Mouse (Mus musculus): ENCODE measurements around the gene Chp2.
"Not testable (repeated sequence)": the region's sequence is repeated elsewhere in the genome, so short reads cannot be mapped to it uniquely, and the experiment has no call there.

GRCm38 (mm10) chr7:122242744-122243143 lies 23.4 kb downstream of the Chp2 start:
- TF ChIP-seq CTCF (IDR thresholded peaks at IDR 0.05; ENCODE audit: control insufficient read depth, insufficient read depth, insufficient replicate concordance, low read depth, low read length); POLR2A (IDR thresholded peaks at IDR 0.05; ENCODE audit: control insufficient read depth, low read depth, low read length): not testable (repeated sequence)
